Mouse (Mus musculus) induced T-regulatory cell, adult 2 months (primary cell): ENCODE results near the gene Rtn3.

Source experiments
- DNase-seq: peaks from one replicate; pipeline ENCODE4 v3.0.0-alpha.2; 2012; ENCODE audit warnings: low read depth

Gene Rtn3

DNA sequence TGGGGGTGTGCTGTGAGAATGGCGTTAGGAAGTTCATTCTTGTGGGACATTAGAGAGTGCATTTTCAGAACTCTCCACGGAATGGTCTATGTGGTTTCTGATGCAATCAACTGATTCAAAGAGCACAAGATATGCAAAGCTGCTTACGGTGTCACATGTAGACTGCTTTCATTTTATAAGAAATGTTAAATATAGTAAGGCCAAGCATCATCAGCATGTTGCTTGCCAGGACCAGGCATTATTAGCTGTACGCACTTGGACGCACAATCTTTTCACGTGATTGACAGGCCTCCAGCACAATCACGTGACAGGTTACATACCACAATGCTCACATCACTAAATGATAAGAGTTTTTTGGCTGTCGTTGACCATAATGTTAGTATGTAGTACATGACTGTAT, 4.6 kb upstream of the Rtn3 start:
- DNase-seq, result no peak

DNA sequence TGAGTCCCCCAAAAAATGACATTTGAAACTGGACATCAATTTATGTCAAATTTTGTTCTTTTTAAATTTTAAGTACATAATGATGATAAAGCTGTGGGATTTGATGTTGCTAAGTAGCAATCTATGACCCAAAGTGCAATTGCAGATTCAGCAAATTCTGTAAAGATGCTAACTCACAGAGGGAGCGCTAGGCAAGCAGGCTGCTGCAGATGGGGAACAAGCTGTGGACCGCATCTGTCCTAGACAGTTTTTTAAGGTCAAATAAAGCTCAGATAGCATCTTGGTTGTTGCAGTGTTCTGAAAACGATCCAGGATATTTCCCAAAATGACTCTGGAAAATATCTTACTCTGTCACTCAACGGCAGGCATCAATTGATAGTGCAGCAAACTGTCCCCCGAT, 995 bp upstream of the Rtn3 start:
- no peak for DNase-seq

DNA sequence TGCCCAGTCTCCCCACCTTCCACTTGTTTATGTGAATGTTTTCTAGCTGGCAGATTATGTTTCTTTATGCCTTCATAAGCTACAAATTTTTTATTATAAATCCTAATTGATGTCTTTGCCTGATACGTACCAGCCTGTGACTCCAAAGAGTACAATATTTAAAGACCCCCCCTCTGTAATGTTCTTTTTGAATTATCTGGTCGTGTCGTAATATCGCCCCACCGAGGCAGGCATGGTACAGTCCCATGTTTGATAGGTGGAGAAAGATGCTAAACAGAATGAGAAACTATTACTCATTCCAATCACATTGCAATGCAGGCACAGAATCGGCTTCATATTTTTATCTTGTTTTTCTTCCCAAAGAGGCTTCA, 416 bp upstream of the Rtn3 start:
- DNase-seq, result no peak

DNA sequence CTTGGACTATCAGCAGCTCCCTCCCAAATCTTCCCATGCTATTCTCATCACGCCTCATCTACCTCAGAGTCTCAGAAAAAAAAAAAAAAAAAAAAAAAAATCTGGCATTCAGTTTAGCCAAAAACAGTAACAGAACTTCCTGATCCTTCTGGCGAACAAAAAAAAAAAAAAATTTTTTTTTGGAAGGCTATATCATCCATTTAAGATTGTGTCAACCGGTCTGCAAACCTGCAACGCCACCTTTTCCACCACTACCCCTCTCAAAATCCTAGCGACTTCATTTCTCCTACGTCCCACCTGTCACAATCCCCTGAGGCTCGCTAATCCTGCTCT, 849 bp downstream of the Rtn3 start:
- no peak for DNase-seq

DNA sequence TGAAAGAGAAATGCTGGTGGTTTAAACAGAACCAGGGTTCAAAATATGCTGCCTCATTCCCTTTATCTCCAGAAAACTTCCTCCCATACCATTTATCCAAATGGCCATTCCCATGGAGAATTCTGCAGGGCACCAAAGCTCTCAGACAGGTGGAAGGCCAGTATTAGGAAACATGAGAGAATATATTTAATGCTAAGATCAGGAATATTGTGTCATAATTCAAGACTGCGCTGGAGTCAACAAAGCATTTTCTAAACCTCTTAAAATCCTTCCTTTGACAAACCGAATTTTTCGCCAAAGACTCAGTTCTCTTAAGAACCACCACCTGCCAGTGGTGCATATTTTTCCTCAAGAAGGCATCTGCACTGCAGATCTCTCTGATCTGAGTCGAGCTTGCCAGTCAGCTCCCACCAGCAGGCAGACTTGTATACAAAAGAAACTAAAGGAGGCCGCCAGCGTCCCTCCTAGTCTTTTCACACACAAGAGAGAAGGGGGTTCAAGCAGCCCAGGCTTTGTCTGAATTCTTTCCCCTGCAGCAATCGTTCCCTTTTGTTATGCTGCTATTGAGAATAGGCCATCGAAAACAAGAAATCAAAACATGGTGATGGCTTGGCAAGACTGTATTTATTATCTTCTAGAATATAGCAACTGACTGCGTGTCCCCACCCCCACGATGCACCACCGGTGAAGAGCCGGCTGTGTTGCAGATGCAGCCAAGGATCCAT, 1.4 kb downstream of the Rtn3 start:
- DNase-seq, result peak; percentile 54

DNA sequence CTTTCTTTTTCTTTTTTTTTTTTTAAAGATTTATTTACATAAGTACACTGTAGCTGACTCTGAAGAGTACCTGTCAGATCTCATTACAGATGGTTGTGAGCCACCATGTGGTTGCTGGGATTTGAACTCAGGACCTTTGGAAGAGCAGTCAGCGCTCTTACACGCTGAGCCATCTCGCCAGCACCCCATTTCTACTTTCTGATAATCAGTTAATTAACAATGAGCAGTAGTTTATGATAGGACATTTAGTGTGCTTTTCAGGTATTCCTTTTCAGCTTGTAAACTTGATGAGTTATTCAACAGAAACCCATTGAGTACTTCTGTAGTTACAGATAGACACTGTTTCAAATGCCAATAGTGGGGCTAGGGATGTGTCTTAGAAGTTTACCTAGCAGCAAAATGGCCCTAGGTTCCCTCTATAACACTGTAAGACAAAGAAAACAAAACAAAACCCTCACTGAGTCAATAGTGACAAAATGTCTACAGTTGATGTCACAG, 3.3 kb downstream of the Rtn3 start:
- no peak for DNase-seq

DNA sequence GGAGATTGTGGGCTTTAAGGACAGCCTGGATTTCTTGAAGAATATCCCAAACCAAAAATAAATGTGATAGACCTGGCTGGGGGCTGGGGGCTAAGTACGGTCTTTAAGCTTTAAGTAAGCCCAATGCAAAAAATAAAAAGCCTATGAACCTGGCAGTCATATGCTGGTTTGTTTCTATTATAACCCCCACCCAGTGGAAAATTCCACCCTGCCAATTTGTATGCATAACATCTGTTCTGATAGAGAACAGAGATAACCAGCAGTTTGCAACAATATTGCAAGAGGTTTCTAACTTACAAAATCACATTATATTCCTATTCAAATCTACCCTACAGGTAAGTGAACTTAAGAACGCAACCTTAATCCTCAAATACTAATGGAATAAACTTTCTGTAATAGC, 12.4 kb downstream of the Rtn3 start:
- no peak for DNase-seq

DNA sequence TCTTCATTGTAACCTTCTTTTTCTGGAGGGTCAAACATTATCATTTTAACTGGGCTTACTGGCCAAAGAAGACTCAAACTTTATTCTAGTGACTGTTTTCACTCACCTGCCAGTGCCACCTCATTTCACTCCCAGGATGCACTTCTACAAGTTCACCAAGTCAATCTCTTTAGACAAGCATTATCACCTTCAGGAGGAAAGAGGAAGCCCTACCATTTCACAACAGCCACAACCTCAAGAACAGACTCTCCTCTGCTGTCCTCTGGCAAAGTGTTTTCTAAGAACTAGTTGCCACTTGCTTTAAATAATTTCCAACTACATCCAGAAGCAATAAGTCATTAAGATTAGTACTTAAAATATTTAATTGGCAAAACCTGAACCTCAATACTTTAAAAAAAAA, 15.2 kb downstream of the Rtn3 start:
- DNase-seq, result no peak

DNA sequence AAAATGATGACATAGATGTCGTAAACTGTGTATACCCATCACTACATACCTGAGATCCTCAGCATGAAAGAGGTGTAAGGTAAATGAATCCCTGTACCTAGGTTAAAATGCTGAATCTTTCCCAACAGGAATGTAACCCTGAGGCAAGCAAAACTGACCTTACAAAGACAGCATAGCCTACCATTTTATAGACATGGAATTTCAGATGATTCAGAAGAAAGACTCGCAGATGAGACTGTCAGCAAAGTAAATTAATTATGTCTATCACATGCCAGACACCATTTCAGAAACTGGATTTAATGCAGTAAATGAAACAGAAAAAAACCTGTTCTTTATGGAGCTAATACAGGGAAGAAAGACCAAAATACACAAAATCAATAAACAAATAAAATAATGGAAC, 23.7 kb downstream of the Rtn3 start:
- DNase-seq, result no peak

DNA sequence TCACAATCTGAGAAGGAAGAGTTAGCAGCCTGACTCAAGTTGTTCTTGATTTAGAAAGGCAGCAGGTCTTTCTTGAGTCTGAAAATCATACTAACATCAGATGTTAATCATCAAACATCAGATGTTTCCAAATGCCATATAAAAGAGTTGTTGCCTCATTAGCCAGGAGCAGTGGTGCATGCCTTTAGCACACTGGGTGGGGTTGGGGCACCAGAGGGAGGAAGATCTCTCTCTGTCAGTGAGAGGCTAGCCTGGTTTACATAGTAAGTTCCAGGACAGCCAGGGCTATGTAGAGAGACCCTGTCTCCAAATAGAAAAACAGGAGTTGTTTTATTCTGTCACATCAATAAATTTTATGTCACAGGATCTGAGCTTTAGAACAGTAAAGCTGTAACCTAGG, 24.2 kb downstream of the Rtn3 start:
- no peak for DNase-seq

DNA sequence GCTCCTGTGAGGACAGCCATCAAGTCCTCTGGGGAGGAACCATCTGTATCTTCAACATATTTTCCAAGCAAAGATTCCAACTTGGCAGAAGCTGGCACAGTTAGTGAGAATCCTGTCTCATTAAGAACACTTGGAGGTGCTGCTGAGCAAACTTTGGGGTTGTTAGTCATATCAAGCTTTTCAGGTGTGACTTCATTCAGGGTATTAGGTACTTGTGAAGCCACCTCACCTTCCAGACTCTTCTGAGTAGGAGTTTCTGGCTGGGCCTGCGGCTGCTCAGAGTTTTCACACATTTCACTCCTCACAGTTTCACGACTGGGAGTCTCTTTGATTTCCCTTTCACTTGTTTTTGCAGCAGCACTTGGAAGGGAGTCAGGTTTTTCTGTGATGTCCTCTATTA, 26.3 kb downstream of the Rtn3 start:
- peak; percentile 53 for DNase-seq

DNA sequence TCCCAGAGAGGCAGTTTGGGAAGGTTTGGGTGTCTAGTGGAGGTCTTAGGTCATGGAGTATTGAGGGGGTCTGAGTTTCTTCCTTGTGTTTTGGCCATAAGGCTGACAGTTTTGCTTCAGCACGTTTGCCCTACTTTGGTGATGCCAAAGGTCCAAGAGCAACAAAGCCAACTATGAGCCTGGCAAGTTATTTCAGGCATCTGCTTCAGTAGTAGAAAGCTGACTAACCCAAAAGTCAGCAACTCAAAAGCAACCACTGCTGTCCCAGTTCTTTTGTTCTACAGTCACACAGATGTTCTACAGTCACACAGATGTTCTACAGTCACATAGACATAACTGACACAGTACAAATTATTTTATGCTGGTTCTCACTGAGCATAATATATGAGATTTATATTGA, 37.5 kb downstream of the Rtn3 start:
- no peak for DNase-seq

DNA sequence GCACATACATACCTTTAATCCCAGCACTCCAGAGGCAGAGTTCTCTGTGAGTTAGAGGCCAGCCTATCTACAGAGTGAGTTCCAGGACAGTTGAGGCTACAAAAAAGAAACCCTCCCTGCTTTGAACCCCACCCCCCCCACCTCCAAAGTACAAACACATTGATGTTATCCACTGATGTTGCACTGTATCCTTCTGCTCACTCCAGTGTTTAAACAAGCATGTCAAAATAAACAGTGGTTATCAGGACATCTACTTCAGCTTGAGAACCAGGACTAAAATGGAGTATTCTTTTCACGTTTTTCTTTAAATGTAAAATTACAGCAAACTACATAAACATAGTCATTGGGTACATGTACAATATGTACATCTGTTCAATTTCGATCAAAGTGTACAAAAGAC, 38.0 kb downstream of the Rtn3 start:
- no peak for DNase-seq

DNA sequence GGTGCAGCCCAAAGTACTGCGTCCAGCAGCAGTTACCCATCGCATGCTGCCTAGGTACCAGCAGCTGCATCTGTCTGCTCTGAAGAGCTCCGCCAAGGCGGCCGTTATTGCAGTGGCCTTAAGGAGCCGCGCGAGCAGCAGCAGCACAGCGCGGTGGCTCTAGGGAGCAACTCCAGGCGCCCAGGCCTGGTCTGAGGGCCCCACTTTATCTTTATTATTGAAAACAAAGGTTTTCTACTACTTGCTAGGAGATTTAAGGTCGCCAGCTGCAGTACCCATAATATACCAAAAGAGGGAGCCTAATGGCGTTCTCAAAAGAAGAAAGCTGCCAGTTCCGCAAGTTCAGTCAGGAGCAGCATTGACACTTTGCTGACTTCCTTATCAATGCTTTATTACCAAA, 41.6 kb downstream of the Rtn3 start:
- peak; percentile 75 for DNase-seq

DNA sequence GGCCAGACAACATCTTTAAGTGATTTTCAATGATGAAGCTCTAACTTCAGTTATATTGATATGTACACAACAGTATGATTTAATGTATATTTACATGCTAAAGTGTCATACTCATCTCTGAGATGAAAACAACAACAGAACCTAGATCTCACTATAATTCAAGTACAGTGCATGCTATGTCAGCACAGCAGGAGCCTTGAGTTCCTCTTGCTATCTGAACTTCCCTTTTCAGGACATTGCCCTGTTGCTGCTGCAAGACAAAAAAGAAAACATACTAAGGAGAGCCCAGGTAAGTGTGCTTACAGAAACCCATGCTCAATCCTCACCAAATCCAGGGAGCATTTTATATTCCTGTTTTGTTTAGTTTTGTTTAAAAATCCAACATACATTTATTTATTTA, 44.8 kb downstream of the Rtn3 start:
- DNase-seq, result no peak

DNA sequence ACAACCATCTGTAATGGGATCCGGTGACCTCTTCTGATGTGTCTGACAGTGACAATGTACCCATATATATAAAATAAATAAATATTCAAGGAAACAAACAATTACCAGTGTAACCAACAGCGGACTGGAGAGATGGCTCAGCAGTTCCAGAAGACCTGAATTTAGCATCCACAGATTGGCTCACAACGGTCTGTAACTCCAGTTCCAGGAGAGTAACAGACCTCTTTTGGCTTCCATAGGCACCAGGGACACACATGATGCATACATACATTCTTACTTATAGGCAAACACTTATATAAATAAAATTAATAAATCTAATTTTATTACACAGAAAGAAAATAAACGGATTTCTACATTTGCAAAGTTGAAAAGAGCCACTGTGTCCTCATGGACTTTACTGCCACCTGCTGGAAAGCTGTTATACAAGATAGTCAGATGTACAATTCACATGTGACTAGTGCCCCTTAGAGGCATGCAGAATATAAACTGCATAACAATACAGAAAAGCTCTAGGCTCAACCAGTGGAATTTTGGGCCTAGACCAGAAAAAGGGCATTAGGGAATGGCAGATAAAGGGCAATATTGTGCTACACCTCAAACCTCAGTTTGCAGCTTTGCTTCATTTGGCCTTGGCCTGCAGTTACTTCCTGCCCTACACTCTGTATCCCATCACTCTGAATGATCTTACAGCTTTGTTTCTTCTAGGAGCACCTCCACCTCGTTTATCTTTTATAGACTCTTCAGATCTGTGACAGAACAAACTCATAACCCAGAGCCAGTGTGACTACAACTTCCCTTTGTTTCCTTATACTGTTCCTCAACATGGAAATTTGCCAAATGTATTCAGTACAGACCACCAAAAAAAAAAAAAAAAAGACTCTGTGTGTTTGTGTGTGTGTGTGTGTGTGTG, 46.8 kb downstream of the Rtn3 start:
- peak; percentile 79 for DNase-seq

DNA sequence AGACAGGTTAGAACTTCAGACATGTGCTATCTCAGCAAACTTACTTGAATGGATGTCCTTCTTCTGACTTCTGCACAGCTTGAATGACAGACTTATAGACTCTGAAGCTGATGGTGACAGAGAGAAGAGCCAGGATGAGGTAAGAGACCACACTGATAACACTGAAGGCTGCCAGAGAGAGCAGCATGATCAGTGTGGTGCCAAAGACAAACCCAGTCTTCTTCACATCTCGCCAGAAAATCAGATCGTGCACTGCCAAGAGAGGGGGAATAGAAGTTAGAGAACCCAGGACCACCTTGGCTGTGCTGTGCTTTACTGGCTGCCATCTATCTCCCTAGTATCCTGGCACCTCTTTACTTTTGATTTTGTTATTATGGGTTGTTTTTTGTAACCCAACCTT, 48.2 kb downstream of the Rtn3 start:
- no peak for DNase-seq

DNA sequence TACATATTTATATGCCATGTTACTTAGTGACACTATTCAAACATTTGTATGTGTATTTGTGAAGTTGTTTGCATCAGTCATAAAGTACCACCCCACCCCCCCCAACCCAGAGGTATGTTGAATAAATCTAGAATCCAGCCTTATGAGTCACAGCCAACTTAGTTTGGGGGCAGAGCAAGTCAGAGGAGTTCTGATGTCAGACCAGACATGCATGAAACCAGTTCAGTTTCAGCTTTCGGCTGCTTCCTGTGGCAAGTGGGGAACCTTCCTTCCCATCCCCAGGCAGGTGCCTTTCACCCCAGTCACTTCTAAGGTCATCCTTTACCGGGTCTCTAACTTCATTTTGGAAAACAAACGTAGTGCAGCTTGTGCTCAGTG, 57.7 kb downstream of the Rtn3 start:
- no peak for DNase-seq

DNA sequence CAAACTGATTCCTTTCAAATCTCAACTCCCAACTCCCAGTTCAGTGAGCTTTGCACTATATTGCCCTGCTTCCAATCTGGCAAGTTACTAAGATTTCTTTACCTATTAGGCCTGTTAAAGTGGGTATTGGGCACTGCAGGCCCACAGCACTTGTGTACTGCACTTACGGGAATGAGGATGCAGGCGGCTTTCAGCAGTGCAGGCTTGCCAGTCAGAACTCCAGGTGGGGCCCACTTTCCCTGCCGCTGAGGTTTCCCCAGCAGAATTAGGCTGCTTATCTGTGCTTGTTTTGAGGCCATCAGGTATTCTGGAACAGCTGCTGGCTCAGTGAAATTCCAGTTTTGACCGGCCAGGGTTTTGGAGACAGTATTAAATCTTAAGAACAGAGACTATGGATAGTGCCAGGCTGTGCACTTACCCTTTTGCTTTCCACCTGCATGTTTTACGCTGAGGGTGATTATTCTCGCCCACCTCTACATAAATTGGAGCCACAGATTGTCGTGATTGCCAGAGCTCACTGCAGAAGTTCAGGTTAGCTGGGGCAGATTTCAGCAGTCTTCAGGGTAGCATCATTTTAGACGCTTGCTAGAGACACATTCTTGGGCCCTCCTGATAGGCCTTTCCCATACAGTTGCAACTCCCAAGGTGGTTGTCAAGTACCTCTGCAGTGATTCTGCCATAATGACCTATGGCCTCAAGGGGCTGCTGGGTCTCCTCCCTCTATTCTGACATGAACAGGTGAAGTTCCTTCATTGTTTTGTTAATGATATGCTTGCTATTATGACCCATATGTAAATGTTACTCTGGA, 58.3 kb downstream of the Rtn3 start:
- DNase-seq, result no peak

DNA sequence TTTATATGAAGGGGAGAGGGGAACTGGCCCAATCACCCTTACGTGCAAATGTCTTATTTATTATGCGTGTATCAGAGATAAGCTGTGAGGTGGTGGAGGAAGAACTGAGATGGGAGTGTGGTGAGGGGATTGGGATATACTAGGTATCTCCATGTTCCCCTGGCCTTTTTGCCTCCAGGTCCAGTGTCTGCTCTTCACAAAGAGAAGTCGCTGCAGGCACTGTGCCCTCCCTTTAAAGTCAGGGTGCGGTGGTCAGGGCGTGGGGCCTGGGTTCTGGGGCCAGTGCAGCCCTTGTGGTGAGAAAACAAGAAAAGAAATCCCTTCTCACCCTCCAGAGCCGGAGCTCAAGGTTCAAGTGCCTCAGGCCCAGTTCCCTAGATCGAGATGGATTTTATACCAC, 59.0 kb downstream of the Rtn3 start:
- no peak for DNase-seq

DNA sequence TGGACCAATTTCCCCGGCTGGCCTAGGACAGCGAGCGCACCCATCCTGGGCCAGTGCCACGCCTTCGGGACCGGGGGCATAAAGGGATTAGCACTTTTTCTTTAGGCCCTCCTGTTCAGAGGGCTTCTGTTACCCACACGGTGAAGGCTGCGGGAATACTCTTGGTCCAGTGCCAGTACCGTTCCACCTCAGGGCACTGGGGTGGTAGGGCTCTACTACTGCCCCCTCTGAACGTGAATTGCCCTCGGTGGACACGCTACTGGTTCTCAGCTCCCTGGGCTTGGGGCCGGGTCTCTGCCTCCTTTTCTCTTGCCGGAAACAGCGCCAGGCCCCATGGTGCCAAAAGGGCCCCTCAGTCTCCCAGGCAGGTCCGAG, 59.4 kb downstream of the Rtn3 start:
- no peak for DNase-seq

DNA sequence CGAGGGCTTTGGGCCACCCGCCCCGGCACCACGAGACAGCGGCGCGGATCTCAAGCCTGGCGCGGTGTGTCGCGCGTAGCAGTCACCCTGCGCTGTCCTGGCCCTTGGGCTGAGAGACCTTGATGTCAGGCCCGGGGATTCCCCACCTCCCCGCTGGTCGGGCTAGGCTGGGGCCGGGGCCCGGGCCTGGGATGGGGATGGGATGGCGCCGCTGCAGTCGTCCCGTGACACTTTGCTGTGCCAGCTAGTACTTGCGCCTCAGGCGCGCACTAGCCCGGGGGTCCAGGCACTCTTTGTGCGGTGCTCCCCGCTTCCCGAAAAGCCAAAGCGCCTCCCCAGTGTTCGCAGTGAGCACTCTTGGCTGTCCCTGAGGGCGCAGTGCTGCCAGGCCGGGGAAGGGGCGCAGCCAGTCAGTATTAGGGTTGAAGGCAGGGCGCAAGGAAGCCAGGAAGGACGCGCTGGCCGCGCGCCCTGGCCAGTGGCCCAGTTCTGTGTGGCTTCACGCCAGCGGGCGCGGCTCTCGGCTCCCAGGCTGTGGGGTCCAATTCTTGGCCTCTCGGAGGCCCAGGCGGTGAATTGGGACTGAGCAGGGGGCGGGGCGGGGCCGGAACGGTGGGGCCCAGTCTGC, 59.9 kb downstream of the Rtn3 start:
- no peak for DNase-seq

DNA sequence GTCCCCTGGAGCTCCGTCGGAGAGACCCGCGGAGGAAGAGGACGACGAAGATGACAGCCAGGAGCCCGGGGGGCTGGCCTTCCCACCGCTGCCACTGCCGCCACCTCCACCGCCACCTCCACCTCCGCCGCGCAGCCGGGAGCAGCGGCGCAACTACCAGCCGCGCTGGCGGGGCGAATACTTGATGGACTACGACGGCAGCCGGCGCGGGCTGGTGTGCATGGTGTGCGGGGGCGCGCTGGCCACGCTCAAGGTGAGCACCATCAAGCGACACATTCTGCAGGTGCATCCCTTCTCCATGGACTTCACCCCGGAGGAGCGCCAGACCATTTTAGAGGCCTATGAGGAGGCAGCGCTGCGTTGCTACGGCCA, 60.4 kb downstream of the Rtn3 start:
- DNase-seq, result no peak
